Mouse (Mus musculus) midbrain, embryonic 12.5 days (tissue): Measurements from ENCODE around the gene Zic4. TPM values are rescaled to one million over a fixed set of nuclear protein-coding genes. Genes with fewer than 3 reads are reported as not detected.

Experiments used
- ATAC-seq: fragments of 200-750 bp; cut with Nextera tagmentation; 2 replicates; pipeline ENCODE4 v1.8.0; 2017; ENCODE audit warnings: low read depth, moderate TSS enrichment, moderate library complexity; ENCODE audit not compliant: low FRiP score
- H3K27ac ChIP-seq: fragments of 300-500 bp; sonication (generic); replicated peaks from 2 replicates; pipeline ENCODE4 v1.5.1; 2016; ENCODE audit warnings: mild to moderate bottlenecking
- H3K27me3 ChIP-seq: fragments of 300-500 bp; sonication (generic); 2 replicates; pipeline ENCODE4 v1.6.1; 2016; ENCODE audit warnings: mild to moderate bottlenecking
- H3K36me3 ChIP-seq: fragments of 300-500 bp; sonication (generic); 2 replicates; pipeline ENCODE4 v1.6.1; 2016
- H3K4me1 ChIP-seq: fragments of 300-500 bp; sonication (generic); 2 replicates; pipeline ENCODE4 v1.6.1; 2016
- H3K4me2 ChIP-seq: fragments of 300-500 bp; sonication (generic); replicated peaks from 2 replicates; pipeline ENCODE4 v1.6.1; 2016; ENCODE audit warnings: mild to moderate bottlenecking, moderate library complexity
- H3K4me3 ChIP-seq: fragments of 300-500 bp; sonication (generic); 2 replicates; pipeline ENCODE4 v1.5.1; 2016; ENCODE audit warnings: mild to moderate bottlenecking
- H3K9ac ChIP-seq: fragments of 300-500 bp; sonication (generic); replicated peaks from 2 replicates; pipeline ENCODE4 v1.6.1; 2016; ENCODE audit warnings: mild to moderate bottlenecking, moderate library complexity
- H3K9me3 ChIP-seq: fragments of 300-500 bp; sonication (generic); 2 replicates; pipeline ENCODE4 v1.6.1; 2016; ENCODE audit warnings: mild to moderate bottlenecking
- WGBS: fragments of 180-500 bp; shearing (Covaris S2); methylation state at CpG from one replicate; pipeline ENCODE4 v1.1.7; 2016; 5-methylcytosine and 5-hydroxymethylcytosine counted together
- polyA plus RNA-seq: library from polyadenylated mRNA; unstranded; fragments of >200 nt; fragmentation: Nextera tagmentation; extraction: Ambion mirVana; gene quantifications from 2 replicates; pipeline ENCODE4 v1.2.1, GENCODE M21; 2016

Zic4 gene
- polyA plus RNA-seq, 1 experiment from 2014 or later: 44.6 TPM

DNA sequence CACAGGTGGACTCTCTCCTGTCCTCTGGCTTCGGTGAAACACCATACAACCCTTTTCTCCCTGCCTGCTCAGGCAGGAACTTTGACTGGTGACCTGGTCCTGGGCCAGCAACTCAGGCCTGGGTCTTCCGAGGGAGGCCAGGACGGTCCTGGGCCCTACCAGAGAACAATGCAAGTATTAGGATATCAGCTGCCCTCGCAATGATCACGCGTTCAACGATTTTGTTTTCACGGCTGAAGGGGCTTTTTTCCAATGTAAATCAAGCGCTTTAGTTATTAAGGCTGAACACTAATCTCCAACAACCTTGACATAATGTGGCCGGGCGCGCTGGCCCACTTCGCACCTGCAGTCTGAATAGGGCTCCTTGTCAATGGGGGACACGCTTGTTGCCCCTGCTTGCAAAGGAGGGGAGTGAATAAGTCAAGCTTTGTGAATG, 32.0 kb downstream of the Zic4 start:
- peaks cover 30% of the 10 kb centered on the region for H3K4me1 ChIP-seq
- no peak overlapping the region for H3K9ac ChIP-seq
- peak overlapping the region; percentile 58 for H3K27ac ChIP-seq
- H3K27me3 ChIP-seq: peaks cover 88% of the 10 kb centered on the region
- H3K36me3 ChIP-seq: no peaks in the 10 kb centered on the region
- ATAC-seq: peak; percentile 74
- H3K4me3 ChIP-seq: no peak overlapping the region
- peak overlapping the region; percentile 15; the same call in 1 of the 2 replicates for H3K4me2 ChIP-seq
- 4% methylated on average over 14 of the region's 14 CpGs for WGBS
- H3K9me3 ChIP-seq: no peaks in the 10 kb centered on the region

DNA sequence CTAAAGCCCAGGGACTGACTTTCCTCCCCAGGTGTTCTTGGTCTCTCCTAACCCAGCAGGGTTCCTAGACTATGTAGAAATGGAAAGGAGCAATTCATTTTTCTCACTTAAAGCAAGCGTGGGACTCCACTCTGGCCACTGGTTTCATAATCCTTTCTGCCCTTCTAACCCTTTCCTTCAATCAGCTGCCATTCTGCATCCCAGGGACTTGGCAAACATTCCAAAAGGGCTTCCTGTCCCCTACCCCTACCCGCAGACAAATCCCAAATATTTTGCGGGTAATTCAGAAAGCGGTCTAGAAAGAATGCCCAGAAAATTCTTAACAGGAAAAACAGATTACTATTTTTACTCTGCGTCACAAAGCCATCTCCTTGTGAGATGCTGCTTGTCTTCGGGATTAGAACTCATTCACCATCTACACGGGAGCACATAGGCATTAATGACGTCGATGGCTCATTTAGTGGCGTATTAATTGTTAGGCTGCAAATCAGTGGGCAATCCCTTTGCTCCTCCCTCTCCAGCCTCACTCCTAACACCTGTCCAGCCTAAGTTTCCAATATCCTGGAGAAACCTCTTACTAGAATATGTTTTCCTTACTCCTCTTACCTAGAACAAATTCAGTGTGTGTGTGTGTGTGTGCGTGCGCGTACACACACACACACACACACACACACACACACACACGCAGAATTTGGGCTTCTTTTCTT, 33.0 kb downstream of the Zic4 start:
- Histone ChIP-seq H3K27ac (no peak overlapping the region), H3K9me3 (no peaks in the 10 kb centered on the region), H3K27me3 (peaks cover 88% of the 10 kb centered on the region), H3K4me2 (peak overlapping the region; percentile 15; the same call in 1 of the 2 replicates), H3K9ac (no peak overlapping the region), H3K36me3 (no peaks in the 10 kb centered on the region), H3K4me1 (peaks cover 30% of the 10 kb centered on the region), H3K4me3 (no peak overlapping the region)
- WGBS: 5% methylated on average over 14 of the region's 14 CpGs
- ATAC-seq: no peak

DNA sequence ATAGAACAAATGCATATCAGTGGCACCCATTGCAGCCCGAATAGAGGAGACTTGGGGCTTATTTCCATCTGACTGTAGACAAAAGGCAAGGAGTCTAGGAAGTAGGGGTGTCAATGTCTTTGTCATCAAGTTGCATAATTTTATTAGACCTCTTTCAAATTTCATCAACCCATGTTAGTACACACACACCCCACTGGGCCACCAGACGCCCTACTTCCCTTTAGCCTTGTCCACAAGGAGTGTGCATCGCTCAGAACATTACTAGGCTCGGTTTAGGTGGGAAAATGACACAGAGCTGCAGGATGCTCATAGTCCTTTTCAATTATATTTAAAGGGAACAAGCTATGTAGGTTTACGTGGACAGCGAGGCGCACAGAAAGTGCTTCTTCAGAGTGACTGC, 37.8 kb downstream of the Zic4 start:
- no peaks in the 10 kb centered on the region for H3K36me3 ChIP-seq
- no peak overlapping the region for H3K4me2 ChIP-seq
- no peak for ATAC-seq
- no peak overlapping the region for H3K4me3 ChIP-seq
- H3K27ac ChIP-seq: no peak overlapping the region
- peaks cover 13% of the 10 kb centered on the region for H3K4me1 ChIP-seq
- peaks cover 89% of the 10 kb centered on the region for H3K27me3 ChIP-seq
- no peak overlapping the region for H3K9ac ChIP-seq
- no peaks in the 10 kb centered on the region for H3K9me3 ChIP-seq
- WGBS: 15% methylated on average over 7 of the region's 7 CpGs

DNA sequence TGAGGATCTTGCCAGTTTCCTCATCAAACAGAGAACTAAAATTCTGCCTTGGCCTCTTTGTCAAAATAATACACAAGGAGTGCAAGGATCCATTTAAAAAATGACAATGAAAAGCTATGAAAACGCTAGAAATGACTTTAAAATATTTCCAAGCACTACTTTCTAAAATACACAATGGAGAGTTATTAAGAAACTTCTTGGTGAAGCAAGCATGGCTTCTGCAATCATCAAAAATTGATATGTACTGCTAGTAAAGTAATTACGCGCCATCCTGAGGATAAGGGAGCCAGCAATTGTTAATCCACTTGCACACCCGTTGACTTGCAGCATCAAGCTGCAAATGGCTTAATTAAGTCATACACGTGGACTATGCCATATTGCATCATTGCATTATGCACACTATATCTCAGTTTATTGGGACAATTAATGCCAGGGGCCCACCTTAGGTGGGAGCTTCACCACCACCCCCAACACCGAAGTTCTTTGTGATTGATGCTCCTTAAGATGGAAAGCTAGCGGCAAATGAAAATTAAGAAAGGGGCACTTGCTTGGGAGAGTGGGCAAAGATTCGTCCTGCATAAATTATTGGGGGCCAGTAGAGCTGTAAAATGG, 38.4 kb downstream of the Zic4 start:
- no peak for ATAC-seq
- H3K4me2 ChIP-seq: no peak overlapping the region
- no peak overlapping the region for H3K4me3 ChIP-seq
- no peaks in the 10 kb centered on the region for H3K9me3 ChIP-seq
- H3K36me3 ChIP-seq: no peaks in the 10 kb centered on the region
- H3K27me3 ChIP-seq: peaks cover 89% of the 10 kb centered on the region
- H3K27ac ChIP-seq: no peak overlapping the region
- no peak overlapping the region for H3K9ac ChIP-seq
- 6% methylated on average over 8 of the region's 8 CpGs for WGBS
- H3K4me1 ChIP-seq: peaks cover 7% of the 10 kb centered on the region; the same call in 1 of the 2 replicates

DNA sequence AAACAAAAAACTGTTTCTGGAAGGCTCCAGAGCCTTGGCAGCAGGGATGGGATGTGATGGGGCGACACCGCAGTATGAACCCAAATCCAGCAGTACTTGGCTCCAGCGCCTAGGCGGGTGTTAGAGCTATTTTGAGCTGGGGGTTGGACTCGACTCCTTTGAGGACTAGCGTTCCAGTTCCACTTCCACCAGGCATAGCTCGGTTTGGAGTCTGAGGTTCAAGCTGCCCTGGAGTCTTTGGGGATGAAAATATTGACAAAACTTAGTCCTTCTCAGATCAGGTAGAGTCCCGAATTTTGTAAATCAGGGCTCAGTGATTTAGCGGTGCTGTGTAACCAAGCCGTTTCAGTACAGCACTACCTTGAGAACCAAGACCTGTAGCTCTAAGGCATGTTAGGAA, 39.3 kb downstream of the Zic4 start:
- H3K4me3 ChIP-seq: no peak overlapping the region
- H3K4me1 ChIP-seq: 0 out of 2 replicates have a peak, but pooled peaks cover 2% of the 10 kb centered on the region
- H3K36me3 ChIP-seq: no peaks in the 10 kb centered on the region
- ATAC-seq: no peak
- no peak overlapping the region for H3K9ac ChIP-seq
- no peak overlapping the region for H3K27ac ChIP-seq
- WGBS: 4% methylated on average over 10 of the region's 10 CpGs
- peaks cover 90% of the 10 kb centered on the region for H3K27me3 ChIP-seq
- no peaks in the 10 kb centered on the region for H3K9me3 ChIP-seq
- no peak overlapping the region for H3K4me2 ChIP-seq

DNA sequence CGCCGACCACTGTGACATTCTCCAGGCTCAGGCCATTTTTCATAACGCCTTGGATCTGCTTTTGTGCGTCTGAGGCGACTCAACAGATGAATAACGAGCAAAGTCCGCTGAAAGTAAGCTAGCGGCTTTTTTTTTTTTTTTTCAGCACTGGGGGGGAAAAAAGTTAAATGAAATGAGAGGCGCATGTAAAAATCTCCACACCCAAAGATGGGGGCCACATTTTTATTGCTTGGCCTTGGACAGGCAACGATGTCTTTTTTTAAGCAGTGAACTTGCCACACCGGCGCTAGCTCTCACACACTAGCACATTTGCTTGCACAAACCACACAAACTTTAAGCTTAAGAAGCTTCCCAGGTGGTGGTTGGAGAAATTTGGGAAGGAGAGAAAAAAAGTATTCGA, 42.0 kb downstream of the Zic4 start:
- Histone ChIP-seq H3K9ac (no peak overlapping the region), H3K4me3 (peak overlapping the region; percentile 36), H3K36me3 (no peaks in the 10 kb centered on the region), H3K4me1 (no peaks in the 10 kb centered on the region), H3K27ac (0 out of 2 replicates have a peak overlapping the region, but pooled peaks have one; percentile 11), H3K9me3 (0 out of 2 replicates have a peak, but pooled peaks cover 3% of the 10 kb centered on the region), H3K27me3 (peaks cover 76% of the 10 kb centered on the region), H3K4me2 (peak overlapping the region; percentile 28; the same call in 1 of the 2 replicates)
- 2% methylated on average over 13 of the region's 13 CpGs for WGBS
- ATAC-seq: no peak

DNA sequence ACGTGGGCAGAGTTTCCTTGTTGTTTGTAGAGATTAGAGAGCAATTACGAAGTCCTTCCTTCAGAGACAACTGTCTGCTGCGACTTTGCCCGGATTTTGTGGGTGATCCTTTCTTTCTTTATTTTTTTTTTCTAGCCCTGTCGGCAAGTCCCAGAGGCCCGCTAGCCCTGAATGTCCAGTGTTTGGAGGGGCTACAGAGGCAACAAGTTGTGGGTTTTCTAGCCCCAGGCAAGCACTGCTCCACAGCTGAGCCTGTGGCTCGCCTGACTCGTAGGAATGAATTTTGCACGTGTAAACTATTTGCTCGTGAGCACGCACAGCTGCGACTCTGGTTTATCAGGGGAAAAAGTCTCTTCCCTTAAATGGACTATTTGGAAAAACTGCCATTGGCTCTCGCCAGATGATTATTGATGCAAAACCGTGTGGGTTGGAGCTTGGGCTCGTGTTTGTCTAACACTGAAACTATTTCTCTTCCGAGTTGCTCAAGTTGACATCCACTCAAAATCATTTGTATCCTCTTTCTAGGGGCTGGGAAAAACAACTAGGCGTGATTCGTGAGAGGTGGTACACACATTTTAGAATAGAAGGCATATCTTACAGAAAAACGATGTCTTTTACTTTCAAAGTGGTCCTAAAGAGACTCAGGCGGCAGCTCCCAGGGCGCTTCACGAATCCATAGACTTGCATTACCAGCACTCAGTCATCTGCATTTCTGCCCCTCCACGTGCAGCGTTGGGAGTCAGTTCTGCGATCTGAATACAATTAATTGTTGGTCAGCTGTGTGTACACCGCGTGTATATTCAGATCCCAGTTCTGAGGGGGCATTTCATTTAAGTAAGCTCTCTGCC, 42.9 kb downstream of the Zic4 start:
- Histone ChIP-seq H3K36me3 (no peaks in the 10 kb centered on the region), H3K9me3 (0 out of 2 replicates have a peak, but pooled peaks cover 3% of the 10 kb centered on the region), H3K9ac (peak overlapping the region; percentile 45), H3K27me3 (peaks cover 75% of the 10 kb centered on the region), H3K4me1 (0 out of 2 replicates have a peak, but pooled peaks cover 4% of the 10 kb centered on the region), H3K27ac (peak overlapping the region; percentile 79), H3K4me2 (peak overlapping the region; percentile 43), H3K4me3 (peak overlapping the region; percentile 36)
- WGBS: under 1% methylated on average over 27 of the region's 27 CpGs
- no peak for ATAC-seq

DNA sequence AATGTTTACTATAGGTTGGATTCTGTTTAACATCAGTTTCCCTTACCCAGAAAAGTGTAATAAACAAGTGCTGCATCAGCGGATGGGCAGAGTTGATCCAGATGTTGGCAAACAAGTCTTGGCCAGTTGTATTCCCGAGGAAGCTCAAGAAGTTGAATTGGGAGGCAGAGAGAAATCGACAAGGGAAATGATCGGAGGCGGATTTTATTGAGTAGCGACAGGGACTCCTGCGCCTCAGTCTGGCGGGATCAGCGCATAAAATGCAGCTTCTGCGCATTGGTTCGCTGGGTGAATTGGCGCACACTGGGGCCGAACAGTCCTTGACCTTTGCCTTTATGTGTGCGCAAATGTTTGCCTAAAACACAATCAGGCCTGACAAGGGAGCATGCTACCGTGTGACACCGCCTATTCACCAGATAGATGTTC, 43.6 kb downstream of the Zic4 start:
- Histone ChIP-seq H3K4me2 (peak overlapping the region; percentile 43), H3K27ac (peak overlapping the region; percentile 79), H3K9ac (peak overlapping the region; percentile 45), H3K27me3 (peaks cover 76% of the 10 kb centered on the region), H3K9me3 (0 out of 2 replicates have a peak, but pooled peaks cover 3% of the 10 kb centered on the region), H3K4me1 (0 out of 2 replicates have a peak, but pooled peaks cover 4% of the 10 kb centered on the region), H3K4me3 (peak overlapping the region; percentile 36), H3K36me3 (no peaks in the 10 kb centered on the region)
- WGBS: 0% methylated on average over 16 of the region's 16 CpGs
- no peak for ATAC-seq

DNA sequence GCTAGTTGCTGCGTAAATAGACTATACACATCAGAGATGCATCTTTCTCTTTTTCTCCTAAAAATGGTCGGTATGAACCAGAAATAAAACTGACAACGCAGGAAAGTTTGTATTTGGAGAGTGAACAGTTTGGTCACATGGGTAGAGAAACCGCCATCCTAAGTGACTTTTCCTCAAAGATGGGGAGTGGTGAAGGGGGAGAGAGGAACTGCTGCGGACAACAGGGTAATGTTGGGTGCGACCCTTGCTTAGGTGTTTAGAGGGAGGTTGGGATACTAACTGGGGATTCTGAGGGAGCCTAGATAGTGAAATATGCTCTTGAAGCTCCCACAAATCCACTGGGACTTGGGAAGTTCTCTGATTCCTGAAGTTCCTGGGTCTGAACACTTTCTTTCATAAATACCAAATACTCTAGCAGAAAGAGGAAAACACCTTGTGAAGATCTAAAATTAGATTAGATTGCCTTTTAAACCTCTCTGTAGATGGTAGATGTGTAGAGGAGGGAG, 44.1 kb downstream of the Zic4 start:
- under 1% methylated on average over 6 of the region's 6 CpGs for WGBS
- Histone ChIP-seq H3K4me2 (peak overlapping the region; percentile 43), H3K9me3 (0 out of 2 replicates have a peak, but pooled peaks cover 3% of the 10 kb centered on the region), H3K9ac (0 out of 2 replicates have a peak overlapping the region, but pooled peaks have one; percentile 32), H3K27me3 (peaks cover 74% of the 10 kb centered on the region), H3K36me3 (no peaks in the 10 kb centered on the region), H3K4me1 (0 out of 2 replicates have a peak, but pooled peaks cover 4% of the 10 kb centered on the region), H3K4me3 (peak overlapping the region; percentile 36), H3K27ac (peak overlapping the region; percentile 79)
- ATAC-seq: no peak

DNA sequence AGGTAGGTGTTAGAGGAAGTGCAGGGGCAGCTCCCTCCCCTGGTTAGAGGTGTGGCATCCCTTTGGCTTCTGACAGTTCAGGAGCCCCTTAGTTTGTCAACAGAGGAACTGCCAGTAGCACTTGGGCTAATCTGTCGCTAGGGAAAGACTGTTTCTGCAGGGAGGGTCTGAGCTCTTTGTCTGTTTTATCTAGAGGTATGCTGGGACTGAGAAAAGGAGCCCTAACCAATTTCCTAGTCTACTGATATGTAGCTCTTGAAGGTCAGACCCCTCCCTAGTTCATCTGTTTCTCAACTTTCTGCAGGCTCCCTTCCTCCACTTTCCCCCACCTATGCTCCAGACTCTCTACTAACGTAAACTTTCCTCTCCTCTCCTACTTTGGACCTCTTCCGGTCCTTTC, 47.6 kb downstream of the Zic4 start:
- no peak overlapping the region for H3K9ac ChIP-seq
- H3K9me3 ChIP-seq: 0 out of 2 replicates have a peak, but pooled peaks cover 3% of the 10 kb centered on the region
- peaks cover 63% of the 10 kb centered on the region for H3K27me3 ChIP-seq
- H3K4me2 ChIP-seq: peak overlapping the region; percentile 35
- H3K4me1 ChIP-seq: peaks cover 16% of the 10 kb centered on the region
- no peak overlapping the region for H3K27ac ChIP-seq
- no peaks in the 10 kb centered on the region for H3K36me3 ChIP-seq
- WGBS: 0% methylated on average over 3 of the region's 3 CpGs
- ATAC-seq: no peak
- H3K4me3 ChIP-seq: 0 out of 2 replicates have a peak overlapping the region, but pooled peaks have one; percentile 10

DNA sequence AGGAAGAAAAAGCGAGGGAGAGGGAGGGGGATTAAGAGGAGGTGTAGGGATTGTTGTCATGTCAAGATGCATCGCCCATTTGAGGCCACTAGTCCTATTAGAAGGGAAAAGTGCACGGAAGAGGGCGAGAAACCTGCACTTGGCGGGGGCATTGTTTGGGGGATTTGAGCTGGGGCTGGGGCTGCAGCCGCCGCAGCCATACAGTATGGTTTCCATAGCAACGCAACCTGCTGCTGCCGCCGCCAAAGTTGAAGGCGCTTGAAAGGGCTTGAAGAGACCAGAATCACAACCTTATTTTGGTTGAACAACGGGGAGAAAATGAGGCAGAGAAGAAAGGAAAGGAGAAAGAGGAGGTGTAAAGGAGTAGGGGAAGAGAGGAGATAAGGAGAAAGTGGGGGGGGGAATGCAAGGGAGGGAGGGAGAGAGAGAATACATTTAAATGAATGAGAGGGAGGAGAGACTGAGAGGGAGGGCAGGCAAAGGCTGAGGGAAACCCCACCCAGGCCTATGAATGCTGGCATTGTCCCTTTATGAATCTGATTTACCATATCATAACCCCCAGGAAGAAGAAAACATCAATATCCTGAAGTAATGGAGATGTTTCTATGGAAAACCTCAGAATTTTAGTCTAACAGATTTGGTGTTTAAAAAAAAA, 51.9 kb downstream of the Zic4 start:
- Histone ChIP-seq H3K9ac (no peak overlapping the region), H3K27me3 (peaks cover 78% of the 10 kb centered on the region), H3K4me2 (peak overlapping the region; percentile 44), H3K36me3 (no peaks in the 10 kb centered on the region), H3K9me3 (no peaks in the 10 kb centered on the region), H3K27ac (peak overlapping the region; percentile 69), H3K4me1 (peaks cover 25% of the 10 kb centered on the region), H3K4me3 (peak overlapping the region; percentile 6; the same call in 1 of the 2 replicates)
- 0% methylated on average over 12 of the region's 12 CpGs for WGBS
- peak; percentile 89 for ATAC-seq
